Mouse (Mus musculus) heart, embryonic 10.5 days (tissue): ENCODE data around the gene Elavl1. TPM values are rescaled to one million over a fixed set of nuclear protein-coding genes. Genes with fewer than 3 reads are reported as not detected.
"Not testable (repeated sequence)": the region's sequence is repeated elsewhere in the genome, so short reads cannot be mapped to it uniquely, and the experiment has no call there.

Experiments
- DNase-seq: peaks from one replicate; pipeline ENCODE4 v3.0.0-alpha.2; 2017; ENCODE audit warnings: low spot score
- H3K27ac ChIP-seq: fragments of 300-500 bp; sonication (generic); 2 replicates; pipeline ENCODE4 v1.5.1; 2016; ENCODE audit warnings: mild to moderate bottlenecking
- H3K27me3 ChIP-seq: fragments of 300-500 bp; sonication (generic); 2 replicates; pipeline ENCODE4 v1.6.1; 2016; ENCODE audit warnings: mild to moderate bottlenecking; ENCODE audit not compliant: poor library complexity, insufficient read depth, severe bottlenecking
- H3K36me3 ChIP-seq: fragments of 300-500 bp; sonication (generic); 2 replicates; pipeline ENCODE4 v1.6.1; 2016; ENCODE audit warnings: mild to moderate bottlenecking, moderate library complexity
- H3K4me1 ChIP-seq: fragments of 300-500 bp; sonication (generic); 2 replicates; pipeline ENCODE4 v1.6.1; 2016; ENCODE audit warnings: mild to moderate bottlenecking
- H3K4me3 ChIP-seq: fragments of 300-500 bp; sonication (generic); 2 replicates; pipeline ENCODE4 v1.5.1; 2016; ENCODE audit warnings: mild to moderate bottlenecking, moderate library complexity
- H3K9me3 ChIP-seq: fragments of 300-500 bp; sonication (generic); 2 replicates; pipeline ENCODE4 v1.6.1; 2016; ENCODE audit warnings: mild to moderate bottlenecking, moderate library complexity
- WGBS: fragments of 180-500 bp; shearing (Covaris S2); methylation state at CpG from one replicate; pipeline ENCODE4 v1.1.7; 2016; 5-methylcytosine and 5-hydroxymethylcytosine counted together
- polyA plus RNA-seq: library from polyadenylated mRNA; unstranded; fragments of >200 nt; fragmentation: Nextera tagmentation; extraction: Ambion mirVana; gene quantifications from 2 replicates; pipeline ENCODE4 v1.2.1, GENCODE M21; 2016

Gene Elavl1
- 229 and 261 TPM in 2 replicates for polyA plus RNA-seq

DNA sequence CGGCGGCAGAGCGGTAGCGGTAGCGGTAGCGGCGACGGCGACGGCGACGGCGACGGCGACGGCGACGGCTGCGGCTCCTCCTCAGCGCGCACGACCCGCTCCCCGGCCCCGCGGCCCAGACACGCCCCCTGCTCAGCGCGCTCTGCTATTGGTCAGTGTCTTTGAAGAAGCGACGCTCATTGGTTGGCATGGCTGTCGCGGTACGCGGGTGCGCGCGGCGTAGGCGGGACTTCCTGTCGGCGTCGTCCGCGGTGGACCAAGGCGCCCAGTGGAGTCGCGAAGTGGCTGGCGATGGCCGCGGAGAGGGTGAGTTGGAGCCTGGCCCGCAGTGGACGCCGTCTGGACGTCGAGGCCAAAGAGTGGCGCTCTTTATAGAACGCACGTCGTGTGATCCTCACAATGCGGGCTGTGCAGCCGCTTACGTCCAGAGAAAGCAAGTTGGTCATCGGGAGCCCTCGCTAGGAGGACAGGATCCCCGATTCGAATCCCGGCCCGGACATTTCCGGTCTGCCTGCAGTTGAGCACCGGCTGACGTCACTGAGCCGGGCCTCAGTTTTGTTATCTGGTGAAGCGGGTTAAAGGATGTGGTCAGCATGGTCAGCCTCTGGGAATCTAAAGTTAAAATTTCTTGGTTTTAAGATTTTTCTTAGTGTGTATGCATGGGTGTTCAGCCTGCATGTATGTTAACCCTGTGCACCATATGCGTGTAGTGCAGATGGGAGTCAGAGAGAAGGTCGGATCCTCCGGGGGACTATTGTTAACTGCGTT, at the start of gene Elavl1, which contains the start of gene Ccl25:
TSS of gene Elavl1 (minus strand) at position 431 of the 768 bp plus-strand sequence.
TSS of gene Ccl25 (plus strand) at position 228 of the 768 bp plus-strand sequence.
- Histone ChIP-seq H3K9me3 (no peaks in the 10 kb centered on the region), H3K36me3 (peaks cover 53% of the 10 kb centered on the region), H3K27me3 (no peaks in the 10 kb centered on the region), H3K27ac (peak within 1 kb of the TSS; percentile 98), H3K4me3 (peak within 1 kb of the TSS; percentile 97), H3K4me1 (peaks cover 29% of the 10 kb centered on the region)
- peak; percentile 98 for DNase-seq
- WGBS, result under 1% methylated on average over 78 of the region's 78 CpGs

DNA sequence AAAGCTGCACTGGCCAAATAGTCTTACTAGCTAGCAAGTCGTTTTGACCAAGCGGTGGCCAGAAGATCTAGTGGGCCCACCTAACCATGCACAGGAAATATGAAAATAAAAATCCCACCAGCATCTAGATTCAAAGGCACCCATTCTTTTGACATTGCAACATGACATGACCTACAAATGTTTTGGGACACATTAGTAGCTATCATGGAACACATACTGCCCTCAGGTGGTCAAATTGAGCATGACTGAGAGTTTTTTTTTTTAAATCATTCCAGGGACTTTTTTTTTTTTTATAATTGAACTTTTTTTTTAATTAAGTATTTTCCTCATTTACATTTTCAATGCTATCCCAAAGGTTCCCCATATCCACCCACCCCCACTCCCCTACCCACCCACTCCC, 47.4 kb upstream of the Elavl1 start:
- no peaks in the 10 kb centered on the region for H3K27me3 ChIP-seq
- no peak overlapping the region for H3K27ac ChIP-seq
- H3K4me1 ChIP-seq, result no peaks in the 10 kb centered on the region
- H3K4me3 ChIP-seq, result no peak overlapping the region
- no peaks in the 10 kb centered on the region for H3K36me3 ChIP-seq
- WGBS, result 69% methylated on average over 2 of the region's 2 CpGs
- H3K9me3 ChIP-seq, result no peaks in the 10 kb centered on the region
- no peak for DNase-seq

DNA sequence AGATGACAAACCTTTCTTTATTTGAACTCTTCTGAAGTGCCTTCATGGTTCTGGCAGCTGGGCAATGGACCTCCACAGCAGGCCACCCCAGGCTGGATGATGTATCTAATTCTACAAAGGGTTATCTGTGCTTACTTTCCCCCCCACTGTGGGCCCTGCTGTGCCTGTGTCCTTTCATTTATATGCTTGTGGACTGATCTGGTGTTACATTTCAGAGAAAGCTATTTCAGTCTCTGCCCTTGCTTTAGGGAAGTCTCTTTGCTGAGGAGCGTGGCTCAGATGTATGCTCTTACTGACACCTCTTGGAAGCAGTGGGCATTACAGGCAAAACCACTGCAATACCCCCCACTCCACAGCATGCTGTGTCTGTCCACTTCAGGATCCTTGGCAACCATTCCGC, 44.9 kb upstream of the Elavl1 start:
- no peaks in the 10 kb centered on the region for H3K4me1 ChIP-seq
- H3K4me3 ChIP-seq, result no peak overlapping the region
- 32% methylated on average over 2 of the region's 2 CpGs for WGBS
- H3K27me3 ChIP-seq, result no peaks in the 10 kb centered on the region
- H3K9me3 ChIP-seq, result no peaks in the 10 kb centered on the region
- no peak for DNase-seq
- H3K27ac ChIP-seq, result no peak overlapping the region; the same call in 1 of the 2 replicates
- H3K36me3 ChIP-seq, result no peaks in the 10 kb centered on the region

- WGBS, result 81% methylated on average over 4 of the region's 4 CpGs
- Histone ChIP-seq H3K27me3 (no peaks in the 10 kb centered on the region), H3K4me1 (no peaks in the 10 kb centered on the region), H3K9me3 (no peaks in the 10 kb centered on the region), H3K36me3 (no peaks in the 10 kb centered on the region), H3K4me3 (no peak overlapping the region), H3K27ac (no peak overlapping the region)
- no peak for DNase-seq
Measured at GRCm38 (mm10) chr8:4368470-4368869, 43.3 kb upstream of the Elavl1 start.

DNA sequence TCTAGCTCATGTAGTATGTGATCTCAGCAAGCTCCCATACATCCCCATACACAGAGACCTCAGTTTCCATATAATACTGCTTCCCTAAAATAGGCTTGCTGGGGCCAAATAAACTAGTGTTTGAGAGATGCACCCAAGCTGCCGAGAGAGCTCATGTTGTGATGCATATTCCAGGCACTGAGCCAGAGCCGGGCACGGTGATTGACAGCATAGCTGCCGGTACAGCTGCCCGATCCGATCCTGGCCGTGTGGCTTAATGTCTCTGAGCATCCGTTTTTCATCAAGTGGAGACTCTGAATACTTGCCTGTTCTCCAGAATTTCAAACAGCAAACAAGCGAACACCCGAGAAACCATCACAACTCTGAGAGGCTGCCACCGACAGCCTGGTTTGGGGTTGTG, 42.6 kb upstream of the Elavl1 start:
- Histone ChIP-seq H3K4me1 (no peaks in the 10 kb centered on the region), H3K9me3 (no peaks in the 10 kb centered on the region), H3K27ac (no peak overlapping the region), H3K27me3 (no peaks in the 10 kb centered on the region), H3K4me3 (no peak overlapping the region), H3K36me3 (no peaks in the 10 kb centered on the region)
- DNase-seq, result no peak
- 78% methylated on average over 11 of the region's 11 CpGs for WGBS

DNA sequence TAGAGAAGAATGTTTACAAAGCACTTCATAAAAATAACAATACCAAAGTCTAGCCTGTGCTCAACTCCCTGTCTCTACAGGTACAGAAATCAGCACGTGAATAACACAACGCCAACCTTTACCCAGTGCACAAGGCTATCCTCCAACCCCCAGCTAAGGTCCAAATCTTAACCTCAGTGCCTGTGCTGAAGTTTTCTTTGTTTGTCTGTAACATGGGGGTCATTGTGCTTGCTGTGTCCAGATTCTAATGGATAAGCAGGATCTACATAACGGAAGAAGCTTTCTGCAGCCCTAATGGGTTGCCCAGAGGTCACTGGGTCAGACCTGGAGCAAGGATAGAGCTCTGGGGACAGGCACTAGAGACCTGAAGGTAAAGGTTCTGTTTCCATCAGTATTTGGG, 41.0 kb upstream of the Elavl1 start:
- WGBS, result 84% methylated on average over 3 of the region's 3 CpGs
- no peaks in the 10 kb centered on the region for H3K4me1 ChIP-seq
- no peak overlapping the region for H3K27ac ChIP-seq
- H3K9me3 ChIP-seq, result no peaks in the 10 kb centered on the region
- no peaks in the 10 kb centered on the region for H3K36me3 ChIP-seq
- H3K4me3 ChIP-seq, result no peak overlapping the region
- no peaks in the 10 kb centered on the region for H3K27me3 ChIP-seq
- no peak for DNase-seq

GRCm38 (mm10) chr8:4360922-4361321, 35.7 kb upstream of the Elavl1 start:
- H3K4me1 ChIP-seq, result no peaks in the 10 kb centered on the region
- no peak overlapping the region for H3K4me3 ChIP-seq
- no peaks in the 10 kb centered on the region for H3K36me3 ChIP-seq
- no peak overlapping the region for H3K27ac ChIP-seq
- WGBS, result 71% methylated on average over 2 of the region's 2 CpGs
- no peaks in the 10 kb centered on the region for H3K9me3 ChIP-seq
- no peak for DNase-seq
- H3K27me3 ChIP-seq, result no peaks in the 10 kb centered on the region

- no peak overlapping the region for H3K4me3 ChIP-seq
- no peaks in the 10 kb centered on the region for H3K36me3 ChIP-seq
- no peak overlapping the region for H3K27ac ChIP-seq
- no peaks in the 10 kb centered on the region for H3K9me3 ChIP-seq
- DNase-seq, result no peak
- WGBS, result 73% methylated on average over 3 of the region's 3 CpGs
- H3K4me1 ChIP-seq, result no peaks in the 10 kb centered on the region
- no peaks in the 10 kb centered on the region for H3K27me3 ChIP-seq
Measured at GRCm38 (mm10) chr8:4359362-4359761, 34.1 kb upstream of the Elavl1 start.

- no peak overlapping the region for H3K27ac ChIP-seq
- peaks cover 3% of the 10 kb centered on the region; the same call in 1 of the 2 replicates for H3K4me1 ChIP-seq
- WGBS, result 83% methylated on average over 10 of the region's 10 CpGs
- no peaks in the 10 kb centered on the region for H3K9me3 ChIP-seq
- no peaks in the 10 kb centered on the region for H3K27me3 ChIP-seq
- H3K4me3 ChIP-seq, result no peak overlapping the region
- no peaks in the 10 kb centered on the region for H3K36me3 ChIP-seq
- no peak for DNase-seq
Measured at GRCm38 (mm10) chr8:4355455-4355854, 30.2 kb upstream of the Elavl1 start.

- whole genome bisulfite sequencing, result 94% methylated on average over 1 of the region's 1 CpGs
- Histone ChIP-seq H3K36me3 (no peaks in the 10 kb centered on the region), H3K27me3 (no peaks in the 10 kb centered on the region), H3K27ac (no peak overlapping the region), H3K9me3 (no peaks in the 10 kb centered on the region), H3K4me1 (peaks cover 3% of the 10 kb centered on the region; the same call in 1 of the 2 replicates), H3K4me3 (no peak overlapping the region)
- DNase-seq, result no peak
Measured at GRCm38 (mm10) chr8:4354516-4354915, 29.3 kb upstream of the Elavl1 start.

DNA sequence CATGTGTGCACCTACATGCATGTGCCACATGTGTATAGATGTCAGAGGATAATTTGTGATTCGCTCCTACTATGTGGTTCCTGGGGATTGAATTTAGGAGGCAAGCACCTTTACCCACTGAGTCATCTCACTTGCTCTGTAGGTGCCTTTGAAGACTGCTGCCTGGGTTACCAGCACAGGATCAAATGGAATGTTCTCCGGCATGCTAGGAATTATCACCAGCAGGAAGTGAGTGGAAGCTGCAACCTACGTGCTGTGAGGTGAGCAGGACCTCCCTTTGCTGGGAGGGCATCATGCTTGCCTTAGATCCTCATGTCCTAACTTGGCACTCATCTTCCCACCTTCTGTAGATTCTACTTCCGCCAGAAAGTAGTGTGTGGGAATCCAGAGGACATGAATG, 28.5 kb upstream of the Elavl1 start:
- WGBS, result 66% methylated on average over 4 of the region's 4 CpGs
- Histone ChIP-seq H3K9me3 (no peaks in the 10 kb centered on the region), H3K4me1 (peaks cover 3% of the 10 kb centered on the region; the same call in 1 of the 2 replicates), H3K4me3 (no peak overlapping the region), H3K27me3 (no peaks in the 10 kb centered on the region), H3K36me3 (no peaks in the 10 kb centered on the region), H3K27ac (no peak overlapping the region)
- no peak for DNase-seq

GRCm38 (mm10) chr8:4352562-4352961, 27.3 kb upstream of the Elavl1 start:
- H3K4me1 ChIP-seq, result not testable (repeated sequence)

DNA sequence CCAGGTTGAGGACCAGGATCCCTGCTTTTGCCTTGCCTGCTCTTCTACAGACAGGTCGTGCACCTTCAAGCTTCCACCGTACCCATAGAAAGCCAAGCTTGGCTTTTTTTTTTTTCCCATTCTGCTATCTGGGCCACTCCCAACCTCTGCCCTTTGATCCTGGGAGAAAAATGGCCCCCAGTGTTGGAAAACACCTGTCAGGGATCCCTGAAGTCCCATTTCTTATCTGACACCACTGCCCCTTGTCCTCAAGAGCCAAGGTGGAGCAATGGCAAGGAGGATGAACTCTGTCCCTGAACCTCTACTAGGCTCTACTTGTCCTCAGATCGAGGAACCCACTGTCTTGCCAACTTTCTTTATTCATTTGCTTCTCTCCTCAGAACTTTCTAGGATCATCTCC, 25.4 kb upstream of the Elavl1 start:
- H3K4me1 ChIP-seq, result peaks cover 9% of the 10 kb centered on the region
- no peak overlapping the region for H3K27ac ChIP-seq
- H3K4me3 ChIP-seq, result no peak overlapping the region
- no peak for DNase-seq
- WGBS, result 80% methylated on average over 3 of the region's 3 CpGs
- H3K9me3 ChIP-seq, result no peaks in the 10 kb centered on the region
- H3K27me3 ChIP-seq, result no peaks in the 10 kb centered on the region
- no peaks in the 10 kb centered on the region for H3K36me3 ChIP-seq

More at GRCm38 (mm10) chr8:4352562-4352961, 27.3 kb upstream of the Elavl1 start:
- 88% methylated on average over 6 of the region's 6 CpGs for WGBS
- not testable (repeated sequence) for H3K36me3 ChIP-seq, H3K4me3 ChIP-seq, H3K27me3 ChIP-seq, H3K27ac ChIP-seq, H3K9me3 ChIP-seq, DNase-seq
